Mouse (Mus musculus): ENCODE results near the gene Brd7.

The Brd7 gene

GRCm38 (mm10) chr8:88309881-88310280 lies 52.1 kb downstream of the Brd7 start:
- DNase-seq (ENCODE audit: low read depth, low spot score) = no peak

GRCm38 (mm10) chr8:88309274-88309873 lies 52.6 kb downstream of the Brd7 start:
- no peak for DNase-seq (ENCODE audit: low read depth, low spot score)

- DNase-seq (ENCODE audit: low read depth, low spot score) = no peak
Measured at GRCm38 (mm10) chr8:88307736-88308135, 54.3 kb downstream of the Brd7 start.

- DNase-seq (ENCODE audit: low read depth, low spot score) = no peak
Measured at GRCm38 (mm10) chr8:88306511-88306910, 55.5 kb downstream of the Brd7 start.

- DNase-seq (ENCODE audit: low read depth, low spot score) = no peak
Measured at GRCm38 (mm10) chr8:88305814-88306213, 56.2 kb downstream of the Brd7 start.

- DNase-seq (ENCODE audit: low read depth, low spot score) = no peak
Measured at GRCm38 (mm10) chr8:88301589-88302437, 60.2 kb downstream of the Brd7 start.

GRCm38 (mm10) chr8:88299907-88300603 lies 61.9 kb downstream of the Brd7 start:
- no peak for DNase-seq (ENCODE audit: low read depth, low spot score)

GRCm38 (mm10) chr8:88298733-88299103 lies 63.3 kb downstream of the Brd7 start:
- DNase-seq (ENCODE audit: low read depth, low spot score) = no peak

- DNase-seq (ENCODE audit: low read depth, low spot score) = no peak
Measured at GRCm38 (mm10) chr8:88297976-88298732, 63.8 kb downstream of the Brd7 start.

- DNase-seq (ENCODE audit: low read depth, low spot score) = no peak
Measured at GRCm38 (mm10) chr8:88294977-88295376, 67.0 kb downstream of the Brd7 start.

GRCm38 (mm10) chr8:88293590-88294356 lies 68.2 kb downstream of the Brd7 start:
- DNase-seq (ENCODE audit: low read depth, low spot score) = no peak

- no peak for DNase-seq (ENCODE audit: low read depth, low spot score)
Measured at GRCm38 (mm10) chr8:88292926-88293325, 69.1 kb downstream of the Brd7 start.

- no peak for DNase-seq (ENCODE audit: low read depth, low spot score)
Measured at GRCm38 (mm10) chr8:88291305-88291690, 70.7 kb downstream of the Brd7 start.

- DNase-seq (ENCODE audit: low read depth, low spot score) = no peak
Measured at GRCm38 (mm10) chr8:88290326-88291304, 71.4 kb downstream of the Brd7 start.

GRCm38 (mm10) chr8:88289901-88290300 lies 72.1 kb downstream of the Brd7 start:
- no peak for DNase-seq (ENCODE audit: low read depth, low spot score)

- DNase-seq (ENCODE audit: low read depth, low spot score) = no peak
Measured at GRCm38 (mm10) chr8:88288622-88289242, 73.3 kb downstream of the Brd7 start.

- DNase-seq (ENCODE audit: low read depth, low spot score) = no peak
Measured at GRCm38 (mm10) chr8:88286421-88286960, 75.5 kb downstream of the Brd7 start.

- DNase-seq (ENCODE audit: low read depth, low spot score) = no peak
Measured at GRCm38 (mm10) chr8:88285469-88286356, 76.3 kb downstream of the Brd7 start.

All from c-Kit-negative CD71-positive TER-119-positive erythroid progenitor cells, embryonic 14.5 days (primary cell).